Comparison of ENCODE assay signal across 8 mouse cellular contexts in the genomic region with DNA sequence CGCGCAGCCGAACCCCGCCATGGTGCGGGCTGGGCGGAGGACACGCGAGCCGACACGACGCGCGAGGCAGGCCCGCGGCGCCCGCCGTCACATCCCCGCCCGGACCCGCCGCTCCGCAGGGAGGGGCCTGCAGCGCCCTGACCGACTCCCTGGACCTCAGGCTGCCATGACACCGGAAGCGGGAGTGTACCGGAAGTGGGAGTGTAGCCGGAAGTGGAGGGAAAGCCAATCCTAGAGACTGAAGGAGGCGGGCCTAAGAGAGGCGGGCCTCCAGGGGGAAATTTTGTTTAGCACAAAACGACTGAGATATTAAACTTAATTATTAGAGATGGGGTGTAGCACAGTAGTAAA. TPM values are rescaled to one million over a fixed set of nuclear protein-coding genes. Genes with fewer than 3 reads are reported as not detected.
DNase-seq lines count a peak whose midpoint lies in the region; ATAC-seq and TF ChIP-seq lines count a peak whose summit lies in the region.

No protein-coding gene starts in this region.

- WGBS in bone marrow, adult 2 months = 21% methylated on average over 32 of the region's 32 CpGs
- WGBS in embryonic facial prominence, embryonic 14.5 days = 3% methylated on average over 27 of the region's 32 CpGs
- 7% methylated on average over 32 of the region's 32 CpGs for WGBS in limb, embryonic 10.5 days
- 8% methylated on average over 32 of the region's 32 CpGs for WGBS in midbrain, embryonic 12.5 days

- no peaks in the 10 kb centered on the region for H3K27me3 ChIP-seq in embryonic facial prominence, embryonic 14.5 days (replicated peaks; ENCODE audit: control insufficient read depth, insufficient read depth, low read length)
- H3K27me3 ChIP-seq in limb, embryonic 10.5 days (ENCODE audit: low read depth, poor library complexity, severe bottlenecking) = no peaks in the 10 kb centered on the region
- 0 out of 2 replicates have a peak, but pooled peaks cover 7% of the 10 kb centered on the region for H3K27me3 ChIP-seq in midbrain, embryonic 12.5 days

- H3K9ac ChIP-seq in embryonic facial prominence, embryonic 14.5 days (ENCODE audit: low read depth, low read length) = peak overlapping the region; percentile 86
- H3K9ac ChIP-seq in midbrain, embryonic 12.5 days (replicated peaks) = peak overlapping the region; percentile 86

- H3K27ac ChIP-seq in bone marrow, adult 2 months (ENCODE audit: control insufficient read depth, insufficient read depth, low read depth, low read length, poor library complexity) = peak overlapping the region; percentile 37; the same call in 1 of the 2 replicates
- H3K27ac ChIP-seq in embryonic facial prominence, embryonic 14.5 days (replicated peaks; ENCODE audit: low read depth, low read length) = 0 out of 2 replicates have a peak overlapping the region, but pooled peaks have one; percentile 15
- H3K27ac ChIP-seq in limb, embryonic 10.5 days = peak overlapping the region; percentile 92
- no peak overlapping the region for H3K27ac ChIP-seq in midbrain, embryonic 12.5 days (replicated peaks)

- no peaks in the 10 kb centered on the region for H3K36me3 ChIP-seq in embryonic facial prominence, embryonic 14.5 days (ENCODE audit: control insufficient read depth, insufficient read depth, low read length)
- H3K36me3 ChIP-seq in limb, embryonic 10.5 days = no peaks in the 10 kb centered on the region
- no peaks in the 10 kb centered on the region for H3K36me3 ChIP-seq in midbrain, embryonic 12.5 days

- DNase-seq in embryonic facial prominence, embryonic 14.5 days (ENCODE audit: low spot score) = peak; percentile 95
- peak; percentile 91 for DNase-seq in heart, adult 18-20 months
- peak; percentile 85 for DNase-seq in kidney, adult 18-20 months
- DNase-seq in limb, embryonic 10.5 days (ENCODE audit: low spot score) = peak; percentile 93
- DNase-seq in skeletal muscle tissue, adult 2 months (ENCODE audit: low read depth, low spot score) = peak; percentile 71
- no peak for DNase-seq in MN1 (ENCODE audit: low spot score)

- H3K4me2 ChIP-seq in embryonic facial prominence, embryonic 14.5 days (ENCODE audit: low read depth, low read length) = peak overlapping the region; percentile 71
- peak overlapping the region; percentile 77 for H3K4me2 ChIP-seq in midbrain, embryonic 12.5 days (replicated peaks)

- TF ChIP-seq CTCF in bone marrow, adult 2 months (IDR thresholded peaks at IDR 0.05; ENCODE audit: control insufficient read depth, insufficient read depth, low read length) = no peak

- no peaks in the 10 kb centered on the region for H3K9me3 ChIP-seq in embryonic facial prominence, embryonic 14.5 days (ENCODE audit: control insufficient read depth, low read length)
- no peaks in the 10 kb centered on the region for H3K9me3 ChIP-seq in limb, embryonic 10.5 days (replicated peaks)
- H3K9me3 ChIP-seq in midbrain, embryonic 12.5 days = no peaks in the 10 kb centered on the region

- peak; percentile 100 for ATAC-seq in embryonic facial prominence, embryonic 14.5 days (ENCODE audit: low read depth)
- ATAC-seq in midbrain, embryonic 12.5 days (ENCODE audit: low FRiP score, low read depth) = peak; percentile 100

- peak; percentile 72; the same call in 1 of the 2 replicates for TF ChIP-seq POLR2A in bone marrow, adult 2 months (IDR thresholded peaks at IDR 0.05; ENCODE audit: borderline replicate concordance, control insufficient read depth, low read depth, low read length)

- H3K4me3 ChIP-seq in bone marrow, adult 2 months (replicated peaks; ENCODE audit: control insufficient read depth, low read depth, low read length) = peak overlapping the region; percentile 66
- peak overlapping the region; percentile 69 for H3K4me3 ChIP-seq in embryonic facial prominence, embryonic 14.5 days (ENCODE audit: low read depth, low read length)
- H3K4me3 ChIP-seq in limb, embryonic 10.5 days = peak overlapping the region; percentile 74
- peak overlapping the region; percentile 86 for H3K4me3 ChIP-seq in midbrain, embryonic 12.5 days

- no peaks in the 10 kb centered on the region for H3K4me1 ChIP-seq in bone marrow, adult 2 months (ENCODE audit: control insufficient read depth, insufficient read depth, low read length)
- H3K4me1 ChIP-seq in embryonic facial prominence, embryonic 14.5 days (ENCODE audit: control insufficient read depth, insufficient read depth, low read length) = no peaks in the 10 kb centered on the region
- H3K4me1 ChIP-seq in limb, embryonic 10.5 days = peaks cover 7% of the 10 kb centered on the region; the same call in 1 of the 2 replicates
- H3K4me1 ChIP-seq in midbrain, embryonic 12.5 days = 0 out of 2 replicates have a peak, but pooled peaks cover 6% of the 10 kb centered on the region

RNA-seq across cellular contexts. Expression of a gene that starts 21.6 kb away (rescaled TPM):
- 2.5 and 2.8 TPM in 2 replicates for polyA plus RNA-seq in bone marrow, adult 2 months (2011; ENCODE audit: insufficient read depth, insufficient read length, low replicate concordance, missing spikeins)
- 0.13 and 0.15 TPM in 2 replicates for polyA plus RNA-seq in embryonic facial prominence, embryonic 14.5 days (2014; fragmentation: Nextera tagmentation; extraction: Ambion mirVana)
- under 1 TPM in 1 of 2 experiments, not detected in 1; 0.15 TPM for total RNA-seq in heart, adult 18-20 months (2021)
- polyA plus RNA-seq in limb, embryonic 10.5 days (2016; fragmentation: Nextera tagmentation; extraction: Ambion mirVana) = 0.05 TPM in 1 of 2 replicates, not detected in the other
- polyA plus RNA-seq in midbrain, embryonic 12.5 days (2016; fragmentation: Nextera tagmentation; extraction: Ambion mirVana) = 0.09 TPM in 1 of 2 replicates, not detected in the other

RNA-seq across cellular contexts. Expression of a gene that starts 23.0 kb away (rescaled TPM):
- not detected in 2 replicates for polyA plus RNA-seq in bone marrow, adult 2 months (2011; ENCODE audit: insufficient read depth, insufficient read length, low replicate concordance, missing spikeins)
- not detected in 2 replicates for polyA plus RNA-seq in embryonic facial prominence, embryonic 14.5 days (2014; fragmentation: Nextera tagmentation; extraction: Ambion mirVana)
- not detected for total RNA-seq in heart, adult 18-20 months (2021)
- polyA plus RNA-seq in limb, embryonic 10.5 days (2016; fragmentation: Nextera tagmentation; extraction: Ambion mirVana) = 0.11 TPM in 1 of 2 replicates, not detected in the other
- polyA plus RNA-seq in midbrain, embryonic 12.5 days (2016; fragmentation: Nextera tagmentation; extraction: Ambion mirVana) = not detected in 2 replicates

RNA-seq across cellular contexts. Expression of a gene that starts 40.3 kb away (rescaled TPM):
- polyA plus RNA-seq in bone marrow, adult 2 months (2011; ENCODE audit: insufficient read depth, insufficient read length, low replicate concordance, missing spikeins) = 15.9 and 16.0 TPM in 2 replicates
- polyA plus RNA-seq in embryonic facial prominence, embryonic 14.5 days (2014; fragmentation: Nextera tagmentation; extraction: Ambion mirVana) = 10.1 and 11.2 TPM in 2 replicates
- total RNA-seq in heart, adult 18-20 months (2021) = 10 to 100 TPM; 25.5 to 26.0 TPM
- polyA plus RNA-seq in limb, embryonic 10.5 days (2016; fragmentation: Nextera tagmentation; extraction: Ambion mirVana) = 8.9 and 9.5 TPM in 2 replicates
- polyA plus RNA-seq in midbrain, embryonic 12.5 days (2016; fragmentation: Nextera tagmentation; extraction: Ambion mirVana) = 13.7 and 17.4 TPM in 2 replicates

RNA-seq across cellular contexts. Expression of a gene that starts 50.6 kb away (rescaled TPM):
- 5.0 and 8.3 TPM in 2 replicates for polyA plus RNA-seq in bone marrow, adult 2 months (2011; ENCODE audit: insufficient read depth, insufficient read length, low replicate concordance, missing spikeins)
- polyA plus RNA-seq in embryonic facial prominence, embryonic 14.5 days (2014; fragmentation: Nextera tagmentation; extraction: Ambion mirVana) = 2.9 and 3.0 TPM in 2 replicates
- total RNA-seq in heart, adult 18-20 months (2021) = 10 to 100 TPM in 1 of 2 experiments, 1 to 10 TPM in 1; 8.2 to 10.7 TPM
- 1.9 and 2.3 TPM in 2 replicates for polyA plus RNA-seq in limb, embryonic 10.5 days (2016; fragmentation: Nextera tagmentation; extraction: Ambion mirVana)
- 2.6 and 3.3 TPM in 2 replicates for polyA plus RNA-seq in midbrain, embryonic 12.5 days (2016; fragmentation: Nextera tagmentation; extraction: Ambion mirVana)

RNA-seq across cellular contexts. Expression of a gene that starts 53.1 kb away (rescaled TPM):
- polyA plus RNA-seq in bone marrow, adult 2 months (2011; ENCODE audit: insufficient read depth, insufficient read length, low replicate concordance, missing spikeins) = not detected in 2 replicates
- polyA plus RNA-seq in embryonic facial prominence, embryonic 14.5 days (2014; fragmentation: Nextera tagmentation; extraction: Ambion mirVana) = 0.24 and 1.5 TPM in 2 replicates
- not detected for total RNA-seq in heart, adult 18-20 months (2021)
- polyA plus RNA-seq in limb, embryonic 10.5 days (2016; fragmentation: Nextera tagmentation; extraction: Ambion mirVana) = 0.20 and 1.0 TPM in 2 replicates
- 0.84 and 1.8 TPM in 2 replicates for polyA plus RNA-seq in midbrain, embryonic 12.5 days (2016; fragmentation: Nextera tagmentation; extraction: Ambion mirVana)
